Mouse (Mus musculus) CH12.LX (cell line): ENCODE results near the gene Slc10a2. TPM values are rescaled to one million over a fixed set of nuclear protein-coding genes. Genes with fewer than 3 reads are reported as not detected.
"Not testable (repeated sequence)": the region's sequence is repeated elsewhere in the genome, so short reads cannot be mapped to it uniquely, and the experiment has no call there.

Experiments
- DNase-seq: peaks from one replicate; pipeline ENCODE4 v3.0.0-alpha.2; 2013; ENCODE audit errors: extremely low read depth
- H3K27ac ChIP-seq: 2 replicates; pipeline ENCODE4 v1.5.1; 2012; ENCODE audit warnings: low read depth, mild to moderate bottlenecking, control low read depth, moderate library complexity; ENCODE audit not compliant: insufficient read depth
- H3K27me3 ChIP-seq: replicated peaks from 2 replicates; pipeline ENCODE3; 2012; ENCODE audit warnings: inconsistent platforms
- H3K36me3 ChIP-seq, 2 experiments: replicated peaks in 1 of 2; 2 replicates each; pipeline versions ENCODE3 to v1.6.1; 2012; ENCODE audit warnings: inconsistent platforms in 1 of 2, low read length in 1 of 2, mild to moderate bottlenecking in 1 of 2, mixed read lengths in 1 of 2, moderate library complexity in 1 of 2; ENCODE audit not compliant: control insufficient read depth in 1 of 2, insufficient read depth in 1 of 2
- H3K4me1 ChIP-seq, 2 experiments: 2 replicates each; pipeline ENCODE4 v1.6.1; 2012; ENCODE audit warnings: inconsistent platforms in 1 of 2, moderate library complexity in 1 of 2; ENCODE audit not compliant: insufficient read depth in 2 of 2, control insufficient read depth in 1 of 2
- H3K4me2 ChIP-seq: 2 replicates; pipeline ENCODE4 v1.6.1; 2012; ENCODE audit warnings: low read depth, mild to moderate bottlenecking, control low read depth; ENCODE audit not compliant: poor library complexity, insufficient read depth, severe bottlenecking
- H3K4me3 ChIP-seq, 3 experiments: fragments of 150-350 bp in 1 of 3; sonication (generic) in 1 of 3; replicated peaks in 1 of 3; 2 replicates each; pipeline versions ENCODE3 to v1.5.1; 2011 to 2012; ENCODE audit warnings: low read depth in 2 of 3, low read length in 2 of 3, mild to moderate bottlenecking in 2 of 3, moderate library complexity in 2 of 3, control low read depth in 1 of 3, improper control_type of control experiment in 1 of 3, inconsistent platforms in 1 of 3, mixed read lengths in 1 of 3; ENCODE audit not compliant: poor library complexity in 1 of 3
- H3K79me2 ChIP-seq: replicated peaks from 2 replicates; pipeline ENCODE4 v1.6.1; 2012; ENCODE audit warnings: mild to moderate bottlenecking, moderate library complexity; ENCODE audit not compliant: control insufficient read depth, poor library complexity, insufficient read depth, severe bottlenecking; ENCODE audit errors: extremely low read depth
- H3K9ac ChIP-seq: 2 replicates; pipeline ENCODE4 v1.6.1; 2012; ENCODE audit warnings: low read depth, mild to moderate bottlenecking, control low read depth, moderate library complexity; ENCODE audit not compliant: insufficient read depth
- H3K9me3 ChIP-seq: replicated peaks from 2 replicates; pipeline ENCODE3; 2012; ENCODE audit warnings: low read length, inconsistent platforms, mixed read lengths
- BHLHE40 ChIP-seq: IDR thresholded peaks from 2 replicates; pipeline ENCODE4 v1.6.1; 2011; ENCODE audit warnings: mild to moderate bottlenecking, low read depth, low read length, improper control_type of control experiment
- CTCF ChIP-seq, 2 experiments: IDR thresholded peaks in 1 of 2; conservative IDR thresholded peaks in 1 of 2; 2 replicates each; pipeline ENCODE4 v1.5.1; 2011 to 2012; ENCODE audit warnings: low read depth in 2 of 2, low read length in 2 of 2, improper control_type of control experiment in 1 of 2, inconsistent platforms in 1 of 2, mild to moderate bottlenecking in 1 of 2, moderate library complexity in 1 of 2
- ELF1 ChIP-seq: IDR thresholded peaks from 2 replicates; pipeline ENCODE4 v1.6.1; 2014; ENCODE audit warnings: low read depth, mild to moderate bottlenecking, inconsistent platforms, low read length, improper control_type of control experiment
- EP300 ChIP-seq: IDR thresholded peaks from 2 replicates; pipeline ENCODE4 v1.6.1; 2011; ENCODE audit warnings: low read length, improper control_type of control experiment
- ETS1 ChIP-seq: conservative IDR thresholded peaks from 2 replicates; pipeline ENCODE4 v1.6.1; 2012; ENCODE audit warnings: low read depth, mild to moderate bottlenecking, inconsistent platforms, low read length, improper control_type of control experiment, moderate library complexity
- GABPA ChIP-seq: IDR thresholded peaks from 2 replicates; pipeline ENCODE4 v1.6.1; 2012; ENCODE audit warnings: low read depth, low read length, improper control_type of control experiment, inconsistent platforms; ENCODE audit not compliant: insufficient replicate concordance
- IRF4 ChIP-seq: IDR thresholded peaks from 2 replicates; pipeline ENCODE4 v1.6.1; 2014; ENCODE audit warnings: low read depth, mild to moderate bottlenecking, inconsistent platforms, low read length, improper control_type of control experiment
- JUN ChIP-seq: IDR thresholded peaks from 2 replicates; pipeline ENCODE4 v1.6.1; 2011; ENCODE audit warnings: low read depth, mild to moderate bottlenecking, low read length, improper control_type of control experiment, moderate library complexity; ENCODE audit not compliant: insufficient read depth
- JUND ChIP-seq: conservative IDR thresholded peaks from 2 replicates; pipeline ENCODE4 v1.6.1; 2011; ENCODE audit warnings: low read depth, low read length, improper control_type of control experiment
- KAT2A ChIP-seq: IDR thresholded peaks from 2 replicates; pipeline ENCODE4 v1.6.1; 2012; ENCODE audit warnings: low read length, improper control_type of control experiment, inconsistent platforms; ENCODE audit not compliant: insufficient replicate concordance
- MAFK ChIP-seq: IDR thresholded peaks from 2 replicates; pipeline ENCODE4 v1.6.1; 2011; ENCODE audit warnings: low read length, improper control_type of control experiment; ENCODE audit not compliant: insufficient replicate concordance
- MAX ChIP-seq: IDR thresholded peaks from 2 replicates; pipeline ENCODE4 v1.6.1; 2011; ENCODE audit warnings: low read length, improper control_type of control experiment
- MEF2A ChIP-seq: IDR thresholded peaks from 2 replicates; pipeline ENCODE4 v1.6.1; 2014; ENCODE audit warnings: low read depth, mild to moderate bottlenecking, inconsistent platforms, low read length, improper control_type of control experiment, borderline replicate concordance
- NRF1 ChIP-seq: IDR thresholded peaks from 2 replicates; pipeline ENCODE4 v1.6.1; 2014; ENCODE audit warnings: low read depth, mild to moderate bottlenecking, inconsistent platforms, low read length, improper control_type of control experiment, moderate library complexity
- RAD21 ChIP-seq: IDR thresholded peaks from 2 replicates; pipeline ENCODE4 v1.6.1; 2011; ENCODE audit warnings: low read depth, mild to moderate bottlenecking, low read length, improper control_type of control experiment, moderate library complexity
- SIN3A ChIP-seq: IDR thresholded peaks from 2 replicates; pipeline ENCODE4 v1.6.1; 2012; ENCODE audit warnings: low read length, improper control_type of control experiment, inconsistent platforms
- SMC3 ChIP-seq: IDR thresholded peaks from 2 replicates; pipeline ENCODE4 v1.6.1; 2011; ENCODE audit warnings: low read depth, low read length, improper control_type of control experiment
- TCF12 ChIP-seq: IDR thresholded peaks from 2 replicates; pipeline ENCODE4 v1.6.1; 2014; ENCODE audit warnings: low read depth, mild to moderate bottlenecking, inconsistent platforms, low read length, improper control_type of control experiment
- USF1 ChIP-seq: IDR thresholded peaks from 2 replicates; pipeline ENCODE4 v1.6.1; 2014; ENCODE audit warnings: low read depth, mild to moderate bottlenecking, inconsistent platforms, low read length, improper control_type of control experiment
- USF2 ChIP-seq: conservative IDR thresholded peaks from 2 replicates; pipeline ENCODE4 v1.6.1; 2011; ENCODE audit warnings: low read depth, low read length, improper control_type of control experiment
- ZKSCAN1 ChIP-seq: IDR thresholded peaks from 2 replicates; pipeline ENCODE4 v1.6.1; 2012; ENCODE audit warnings: low read depth, inconsistent platforms, low read length, improper control_type of control experiment, borderline replicate concordance
- ZMIZ1 ChIP-seq: IDR thresholded peaks from 2 replicates; pipeline ENCODE4 v1.6.1; 2012; ENCODE audit warnings: low read depth, mild to moderate bottlenecking, inconsistent platforms, low read length, improper control_type of control experiment
- dilution Hi-C: fragments of 300-500 bp; cut with MboI; formaldehyde crosslinking; loops from 2 replicates; pipeline ENCODE4 v1.14.3; 2020; ENCODE audit warnings: low sequenced_read_pairs; ENCODE audit not compliant: extremely low pct_unique_long_range_greater_than_20kb, extremely low pct_ligation_motif_present
- in situ Hi-C: fragments of 300-500 bp; cut with MboI; formaldehyde crosslinking; loops from 3 replicates; pipeline ENCODE4 v1.14.3; 2019; ENCODE audit warnings: low sequenced_read_pairs, low pct_ligation_motif_present, low pct_unique_long_range_greater_than_20kb, mixed read lengths
- polyA plus RNA-seq: library from polyadenylated mRNA; unstranded; fragments of >175 nt; gene quantifications from 2 replicates; pipeline ENCODE4 v1.2.1, GENCODE M21; 2012; ENCODE audit warnings: low read depth; ENCODE audit not compliant: insufficient read length
- total RNA-seq, 2 experiments: library from RNA; depleted of rRNA; stranded (reverse); fragments of 300-350 nt in 1 of 2; fragments of >200 nt in 1 of 2; gene quantifications; 2 replicates each; pipeline ENCODE4 v1.2.3; 2012 to 2014

The Slc10a2 gene
- total and polyA plus RNA-seq, 3 experiments: not detected

- Histone ChIP-seq H3K4me3 (no peak overlapping the region), H3K27ac (no peak overlapping the region), H3K27me3 (no peaks in the 10 kb centered on the region), H3K4me1 (no peaks in the 10 kb centered on the region)
- dilution Hi-C loops: no loop called here
- TF ChIP-seq MEF2A (no peak), SMC3 (0 out of 2 replicates have a peak, but pooled peaks have one; percentile 10), JUN (no peak), TCF12 (no peak), ELF1 (no peak), MAX (no peak), NRF1 (no peak), RAD21 (peak; percentile 13), USF1 (no peak), CTCF (conservative IDR thresholded peaks at IDR 0.05 in 1 of 2, IDR thresholded peaks at IDR 0.05 in 1 of 2; ENCODE audit: low read depth in 2 of 2, low read length in 2 of 2) (peak in 1 of 2 experiments; percentile 32; a peak in 2 of 4 replicates)
- TF ChIP-seq, all 38 proteins: peak for 3
- Histone ChIP-seq H3K4me2 (no peak overlapping the region), H3K9ac (no peak overlapping the region), H3K79me2 (no peaks in the 10 kb centered on the region), H3K36me3 (no peaks in the 10 kb centered on the region), H3K9me3 (no peaks in the 10 kb centered on the region)
- no peak for DNase-seq
- in situ Hi-C loops: no loop called here
Measured at GRCm38 (mm10) chr8:5106855-5107254, 1.7 kb upstream of the Slc10a2 start.

DNA sequence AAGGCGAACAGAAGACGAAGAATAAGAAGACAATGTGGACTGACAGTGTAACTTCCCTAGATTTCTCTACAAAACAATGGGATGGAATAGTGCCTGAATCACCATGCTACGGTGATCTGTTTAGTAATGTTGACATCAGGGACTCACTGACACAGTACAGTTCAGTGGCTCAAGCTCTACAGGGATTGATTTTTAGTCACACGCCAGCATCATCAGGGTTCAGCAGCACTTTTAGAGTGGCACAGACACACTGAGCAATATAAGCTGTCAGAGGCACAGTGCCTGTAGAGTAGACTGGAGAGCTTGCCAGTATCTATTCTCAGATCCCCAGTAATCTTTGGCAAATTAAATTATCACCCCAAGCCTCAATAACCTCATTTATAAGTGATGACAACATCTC lies 9.8 kb downstream of the Slc10a2 start:
- no peak overlapping the region for H3K4me2 ChIP-seq
- TF ChIP-seq JUN: no peak
- TF ChIP-seq BHLHE40: no peak
- no peak for TF ChIP-seq IRF4
- TF ChIP-seq MAFK: no peak
- TF ChIP-seq GABPA: no peak
- no peak for TF ChIP-seq MEF2A
- no peak for TF ChIP-seq ZMIZ1
- TF ChIP-seq ZKSCAN1: no peak
- TF ChIP-seq CTCF (conservative IDR thresholded peaks at IDR 0.05 in 1 of 2, IDR thresholded peaks at IDR 0.05 in 1 of 2; ENCODE audit: low read depth in 2 of 2, low read length in 2 of 2): no peak
- TF ChIP-seq KAT2A: no peak
- TF ChIP-seq JUND: no peak
- TF ChIP-seq SMC3: no peak
- TF ChIP-seq ETS1: no peak
- no peak for TF ChIP-seq SIN3A
- TF ChIP-seq EP300: no peak
- TF ChIP-seq USF2: no peak
- H3K9ac ChIP-seq: no peak overlapping the region
- in situ Hi-C loops (no loop called here), dilution Hi-C loops (no loop called here)
- no peak overlapping the region for H3K4me3 ChIP-seq
- no peaks in the 10 kb centered on the region for H3K27me3 ChIP-seq
- H3K4me1 ChIP-seq: peaks cover 0 to 8% of the 10 kb centered on the region in 2 experiments; a peak in 1 of 4 replicates
- no peaks in the 10 kb centered on the region for H3K79me2 ChIP-seq
- no peak for DNase-seq
- no peaks in the 10 kb centered on the region for H3K9me3 ChIP-seq
- no peaks in the 10 kb centered on the region for H3K36me3 ChIP-seq
- H3K27ac ChIP-seq: no peak overlapping the region

DNA sequence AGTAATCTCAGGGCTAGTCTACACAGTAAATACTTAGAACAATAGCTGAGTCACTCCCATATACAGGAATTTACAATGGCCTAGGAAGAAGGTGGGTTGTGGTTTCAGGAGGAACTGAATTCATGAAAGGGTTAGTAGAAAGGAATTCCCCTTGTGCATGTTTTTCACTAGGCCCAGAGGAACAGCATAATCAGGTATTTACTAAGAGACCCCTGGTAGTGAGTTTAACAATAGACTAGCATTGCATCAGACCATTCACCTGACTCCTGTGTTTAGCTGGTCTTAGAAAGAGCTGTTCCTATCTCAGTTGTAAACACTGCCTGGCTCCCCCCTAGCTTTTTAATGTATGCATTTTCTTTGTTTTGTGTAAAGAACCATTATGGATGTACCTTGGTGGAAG lies 11.2 kb downstream of the Slc10a2 start:
- H3K9ac ChIP-seq, H3K9me3 ChIP-seq, H3K36me3 ChIP-seq, H3K4me3 ChIP-seq, H3K27ac ChIP-seq, dilution Hi-C loops, H3K79me2 ChIP-seq, H3K4me1 ChIP-seq, DNase-seq, H3K27me3 ChIP-seq, H3K4me2 ChIP-seq, in situ Hi-C loops: not testable (repeated sequence)
